Mouse (Mus musculus): ENCODE data around the gene Gm49336.

DNA sequence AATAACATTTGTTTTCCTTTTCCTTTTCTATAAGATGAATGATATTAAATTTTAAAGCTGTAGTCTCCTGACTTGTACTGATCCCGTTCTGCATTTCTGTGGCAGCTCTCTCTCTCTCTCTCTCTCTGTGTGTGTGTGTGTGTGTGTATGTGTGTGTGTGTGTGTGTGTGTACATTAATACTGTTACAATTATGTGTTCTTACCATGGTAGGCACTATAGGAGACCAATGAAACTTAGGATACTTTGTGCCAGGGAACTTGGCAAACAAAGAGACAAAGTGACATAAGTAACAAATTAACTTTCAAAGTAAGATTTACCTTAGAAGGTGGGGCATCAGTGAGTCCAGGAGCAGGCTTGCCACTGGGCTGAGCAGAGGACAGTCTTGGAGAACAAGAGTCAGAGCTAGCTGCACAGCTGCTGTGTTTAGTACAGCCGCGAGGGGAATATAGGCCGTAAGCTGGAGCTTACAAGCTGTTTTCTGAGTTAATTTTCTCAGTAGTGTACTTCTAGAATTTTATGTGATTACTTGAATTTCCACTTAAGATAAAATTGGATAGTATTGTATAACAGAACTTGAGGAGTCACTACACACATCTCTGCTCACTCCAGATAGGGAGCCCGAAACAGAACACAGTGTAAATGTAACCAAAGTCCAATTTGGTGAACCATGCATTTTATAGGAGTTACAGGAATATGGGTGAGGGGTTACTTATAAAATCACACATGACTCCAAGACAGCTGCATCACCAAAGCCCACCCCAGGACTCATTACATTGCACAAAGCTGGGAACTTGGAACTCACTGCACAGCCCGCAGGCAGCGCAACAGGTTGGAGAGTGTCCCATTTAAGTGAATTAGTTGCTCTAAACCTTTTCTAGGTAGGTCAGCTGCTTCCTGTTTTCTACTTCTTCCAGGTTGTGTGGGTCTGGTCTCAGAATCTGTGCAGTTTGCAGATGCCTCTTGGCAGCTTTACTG is 24.3 kb upstream of the Gm49336 start:
- TF ChIP-seq POLR2A (IDR thresholded peaks at IDR 0.05; ENCODE audit: low read depth, low read length): no peak
- TF ChIP-seq CTCF (conservative IDR thresholded peaks at IDR 0.05; ENCODE audit: insufficient read depth, insufficient read length, low read depth, low read length): no peak

Data from kidney, adult 2 months (tissue).